Mouse (Mus musculus) small intestine, adult 2 months (tissue): Measurements from ENCODE around the gene Drd4. TPM values are rescaled to one million over a fixed set of nuclear protein-coding genes. Genes with fewer than 3 reads are reported as not detected.

Experiments
- H3K27ac ChIP-seq: fragments of 200-500 bp; 2 replicates; pipeline ENCODE4 v1.5.1; 2012; ENCODE audit warnings: low read depth, low read length, control low read depth, inconsistent platforms; ENCODE audit not compliant: insufficient read depth
- H3K27me3 ChIP-seq: fragments of 200-500 bp; 2 replicates; pipeline ENCODE4 v1.6.1; 2012; ENCODE audit warnings: mild to moderate bottlenecking, moderate library complexity, low read length, inconsistent platforms; ENCODE audit not compliant: control insufficient read depth, insufficient read depth
- H3K36me3 ChIP-seq: fragments of 200-500 bp; 2 replicates; pipeline ENCODE4 v1.6.1; 2012; ENCODE audit warnings: mild to moderate bottlenecking, low read length, control low read depth, inconsistent platforms; ENCODE audit not compliant: control insufficient read depth, insufficient read depth
- H3K4me1 ChIP-seq: fragments of 200-500 bp; 2 replicates; pipeline ENCODE4 v1.6.1; 2012; ENCODE audit warnings: low read length, inconsistent platforms, mixed read lengths; ENCODE audit not compliant: control insufficient read depth, insufficient read depth, insufficient read length
- H3K4me3 ChIP-seq: fragments of 200-500 bp; 2 replicates; pipeline ENCODE4 v1.5.1; 2012; ENCODE audit warnings: low read depth, mild to moderate bottlenecking, control low read depth, inconsistent platforms, low read length, moderate library complexity
- CTCF ChIP-seq: fragments of 200-500 bp; IDR thresholded peaks from 2 replicates; pipeline ENCODE4 v1.5.1; 2012; ENCODE audit warnings: low read depth, mild to moderate bottlenecking, control low read depth, inconsistent platforms, low read length, moderate library complexity, mixed read lengths; ENCODE audit not compliant: insufficient replicate concordance, insufficient read length; ENCODE audit errors: extremely low read depth
- POLR2A ChIP-seq: fragments of 200-500 bp; IDR thresholded peaks from 2 replicates; pipeline ENCODE4 v1.6.1; 2012; ENCODE audit warnings: low read depth, mild to moderate bottlenecking, control low read depth, inconsistent platforms, low read length, moderate library complexity
- WGBS: fragments of 180-500 bp; shearing (Covaris S2); methylation state at CpG from one replicate; pipeline ENCODE4 v1.1.7; 2018; 5-methylcytosine and 5-hydroxymethylcytosine counted together
- polyA plus RNA-seq: library from polyadenylated mRNA; depleted of rRNA; stranded (reverse); fragments of >200 nt; gene quantifications from 2 replicates; pipeline ENCODE4 v1.2.3, GENCODE M21; 2012; rRNA removed

Drd4 gene
- polyA plus RNA-seq, 1 experiment, result 0.30 TPM

DNA sequence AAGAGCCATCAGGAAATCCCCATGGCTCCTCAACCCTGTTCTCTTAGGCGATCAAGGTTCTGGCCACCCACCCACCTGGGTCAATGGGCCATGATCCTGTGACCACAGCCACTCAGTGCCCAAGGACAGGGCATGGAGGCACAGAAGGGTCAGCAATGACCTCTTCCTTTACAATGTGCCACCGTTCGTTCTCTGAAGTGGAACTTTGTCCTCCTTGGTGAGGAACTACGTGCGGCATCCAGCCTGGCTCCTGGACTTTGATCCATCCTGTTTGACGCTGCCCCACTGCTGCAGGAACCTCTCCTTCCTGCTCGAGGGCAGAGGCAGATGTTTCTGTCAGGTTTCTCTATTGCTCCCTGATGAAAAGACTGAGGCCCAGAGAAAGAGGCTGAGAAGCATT lies 51.9 kb downstream of the Drd4 start:
- peaks cover 24% of the 10 kb centered on the region for H3K4me1 ChIP-seq
- H3K36me3 ChIP-seq, result peaks cover 31% of the 10 kb centered on the region
- WGBS, result 23% methylated on average over 7 of the region's 7 CpGs
- TF ChIP-seq CTCF, result no peak
- TF ChIP-seq POLR2A, result no peak
- H3K27me3 ChIP-seq, result no peaks in the 10 kb centered on the region
- peak overlapping the region; percentile 34; the same call in 1 of the 2 replicates for H3K4me3 ChIP-seq
- peak overlapping the region; percentile 98 for H3K27ac ChIP-seq

DNA sequence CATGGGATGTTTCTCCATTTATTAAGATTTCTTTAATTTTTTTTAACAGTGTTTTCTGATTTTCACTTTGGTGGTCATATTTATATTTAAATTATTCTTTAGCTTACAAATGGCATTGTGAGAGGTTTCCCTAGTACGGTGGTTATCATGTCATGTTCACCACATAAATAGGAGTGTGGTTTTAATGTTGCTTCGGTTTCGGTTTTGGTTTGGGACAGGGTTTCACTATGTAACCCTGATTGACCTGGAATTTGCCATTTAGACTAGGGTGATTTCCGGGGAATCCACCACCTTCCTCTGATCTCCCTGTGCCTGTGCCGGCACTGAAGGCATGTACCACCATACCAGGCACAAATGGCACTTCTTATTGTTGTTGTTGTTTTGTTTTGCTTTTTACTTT lies 53.0 kb downstream of the Drd4 start:
- H3K4me3 ChIP-seq, result no peak overlapping the region
- H3K36me3 ChIP-seq, result peaks cover 33% of the 10 kb centered on the region
- H3K27me3 ChIP-seq, result no peaks in the 10 kb centered on the region
- TF ChIP-seq CTCF (no peak), POLR2A (no peak)
- peaks cover 24% of the 10 kb centered on the region for H3K4me1 ChIP-seq
- no peak overlapping the region; the same call in 1 of the 2 replicates for H3K27ac ChIP-seq
- WGBS, result 41% methylated on average over 5 of the region's 5 CpGs

Other genes with a start within 250 kb of the Drd4 start
- 5.4 and 15.8 TPM in 2 replicates for gene B4galnt4, start 230.9 kb upstream of the Drd4 start, polyA plus RNA-seq
- gene Pkp3, start 213.8 kb upstream of the Drd4 start, polyA plus RNA-seq, result 87.5 and 236 TPM in 2 replicates
- gene Sigirr, start 191.4 kb upstream of the Drd4 start, polyA plus RNA-seq, result 19.8 and 38.3 TPM in 2 replicates
- gene Ano9, start 174.2 kb upstream of the Drd4 start, polyA plus RNA-seq, result 38.2 and 74.3 TPM in 2 replicates
- 17.5 and 26.3 TPM in 2 replicates for gene Ptdss2, start 169.6 kb upstream of the Drd4 start, polyA plus RNA-seq
- gene Rnh1, start 119.1 kb upstream of the Drd4 start, polyA plus RNA-seq, result 113 and 162 TPM in 2 replicates
- gene Hras, start 98.0 kb upstream of the Drd4 start, polyA plus RNA-seq, result 49.1 and 67.1 TPM in 2 replicates
- 4.0 and 7.4 TPM in 2 replicates for gene Lrrc56, start 97.8 kb upstream of the Drd4 start, polyA plus RNA-seq
- 4.9 and 8.1 TPM in 2 replicates for gene Lmntd2, start 77.9 kb upstream of the Drd4 start, polyA plus RNA-seq
- gene Rassf7, start 76.1 kb upstream of the Drd4 start, polyA plus RNA-seq, result 115 and 258 TPM in 2 replicates
- 21.3 and 34.2 TPM in 2 replicates for gene Phrf1, start 63.2 kb upstream of the Drd4 start, polyA plus RNA-seq
- gene Irf7, start 25.5 kb upstream of the Drd4 start, polyA plus RNA-seq, result 91.6 and 484 TPM in 2 replicates
- gene Cdhr5, start 15.2 kb upstream of the Drd4 start, polyA plus RNA-seq, result 536 and 1,345 TPM in 2 replicates
- 337 and 777 TPM in 2 replicates for gene Sct, start 12.9 kb upstream of the Drd4 start, polyA plus RNA-seq
- gene Deaf1, start 35.7 kb downstream of the Drd4 start, polyA plus RNA-seq, result 14.7 and 26.0 TPM in 2 replicates
- 11.1 and 23.7 TPM in 2 replicates for gene Tmem80, start 35.7 kb downstream of the Drd4 start, polyA plus RNA-seq
- 279 and 528 TPM in 2 replicates for gene Eps8l2, start 46.9 kb downstream of the Drd4 start, polyA plus RNA-seq
- gene Taldo1, start 100.2 kb downstream of the Drd4 start, polyA plus RNA-seq, result 191 and 473 TPM in 2 replicates
- 23.8 and 48.4 TPM in 2 replicates for gene Gatd1, start 122.1 kb downstream of the Drd4 start, polyA plus RNA-seq
- 0.84 and 1.0 TPM in 2 replicates for gene Cend1, start 137.5 kb downstream of the Drd4 start, polyA plus RNA-seq
- gene Slc25a22, start 145.9 kb downstream of the Drd4 start, polyA plus RNA-seq, result 104 and 488 TPM in 2 replicates
- 5.8 and 13.9 TPM in 2 replicates for gene Pidd1, start 152.0 kb downstream of the Drd4 start, polyA plus RNA-seq
- 287 and 441 TPM in 2 replicates for gene Rplp2, start 155.4 kb downstream of the Drd4 start, polyA plus RNA-seq
- gene Pnpla2, start 163.2 kb downstream of the Drd4 start, polyA plus RNA-seq, result 86.0 and 319 TPM in 2 replicates
- 32.6 and 57.1 TPM in 2 replicates for gene Cracr2b, start 169.1 kb downstream of the Drd4 start, polyA plus RNA-seq
- gene Cd151, start 175.4 kb downstream of the Drd4 start, polyA plus RNA-seq, result 209 and 414 TPM in 2 replicates
- 29.9 and 30.2 TPM in 2 replicates for gene Polr2l, start 183.1 kb downstream of the Drd4 start, polyA plus RNA-seq
- gene Tspan4, start 183.2 kb downstream of the Drd4 start, polyA plus RNA-seq, result 15.7 and 16.1 TPM in 2 replicates
- 21.5 and 30.7 TPM in 2 replicates for gene Chid1, start 247.9 kb downstream of the Drd4 start, polyA plus RNA-seq